Mouse (Mus musculus): Measurements from ENCODE around the gene Pou2f1. TPM values are rescaled to one million over a fixed set of nuclear protein-coding genes. Genes with fewer than 3 reads are reported as not detected.

Pou2f1 gene
- polyA plus RNA-seq, 1 experiment from 2014 or later, result 28.8 TPM

- H3K4me1 ChIP-seq, result peaks cover 45% of the 10 kb centered on the region
- H3K4me3 ChIP-seq, result no peak overlapping the region
- H3K36me3 ChIP-seq, result no peaks in the 10 kb centered on the region
- 0 out of 2 replicates have a peak overlapping the region, but pooled peaks have one; percentile 42 for H3K27ac ChIP-seq
- peaks cover 18% of the 10 kb centered on the region; the same call in 1 of the 2 replicates for H3K27me3 ChIP-seq (ENCODE audit: low read depth, poor library complexity, severe bottlenecking)
- WGBS, result 85% methylated on average over 9 of the region's 9 CpGs
- H3K9me3 ChIP-seq (replicated peaks), result no peaks in the 10 kb centered on the region
- DNase-seq (ENCODE audit: low spot score), result no peak
These were observed 186.1 kb downstream of the Pou2f1 start for GRCm38 (mm10) chr1:165816391-165816790.

Other genes starting within 250 kb of the Pou2f1 start
- gene Creg1, start 238.9 kb downstream of the Pou2f1 start, polyA plus RNA-seq (2016; fragmentation: Nextera tagmentation; extraction: Ambion mirVana), result 31.5 and 36.0 TPM in 2 replicates
- 1.0 and 1.1 TPM in 2 replicates for gene Cd247, start 214.0 kb downstream of the Pou2f1 start, polyA plus RNA-seq (2016; fragmentation: Nextera tagmentation; extraction: Ambion mirVana)
- gene Dusp27, start 125.2 kb upstream of the Pou2f1 start, polyA plus RNA-seq (2016; fragmentation: Nextera tagmentation; extraction: Ambion mirVana), result 1.8 and 2.4 TPM in 2 replicates
- 0.18 and 0.19 TPM in 2 replicates for gene Gpa33, start 127.6 kb upstream of the Pou2f1 start, polyA plus RNA-seq (2016; fragmentation: Nextera tagmentation; extraction: Ambion mirVana)
- gene Mael, start 236.1 kb upstream of the Pou2f1 start, polyA plus RNA-seq (2016; fragmentation: Nextera tagmentation; extraction: Ambion mirVana), result 0.11 TPM in 1 of 2 replicates, not detected in the other